Mouse (Mus musculus): ENCODE measurements around the gene Clcnkb.

Clcnkb gene
- long read RNA-seq, experiment 1, result 0 reads
- long read RNA-seq, experiment 2, result 0 reads

GRCm38 (mm10) chr4:141415924-141416323 lies at the start of gene Clcnkb:
TSS of gene Clcnkb (minus strand) at chr4:141416014.
- intact Hi-C loops (cut with DNase I), result no loop called here

- intact Hi-C loops (cut with DNase I), result no loop called here
Observed at GRCm38 (mm10) chr4:141464722-141465121, 48.9 kb upstream of the Clcnkb start.

GRCm38 (mm10) chr4:141463472-141463871 lies 47.7 kb upstream of the Clcnkb start:
- intact Hi-C loops (cut with DNase I), result no loop called here

- intact Hi-C loops (cut with DNase I), result no loop called here
Observed at GRCm38 (mm10) chr4:141461576-141461975, 45.8 kb upstream of the Clcnkb start.

GRCm38 (mm10) chr4:141461088-141461487 lies 45.3 kb upstream of the Clcnkb start:
- intact Hi-C loops (cut with DNase I), result no loop called here

GRCm38 (mm10) chr4:141460481-141460880 lies 44.7 kb upstream of the Clcnkb start:
- intact Hi-C loops (cut with DNase I), result no loop called here

GRCm38 (mm10) chr4:141459766-141460165 lies 44.0 kb upstream of the Clcnkb start:
- intact Hi-C loops (cut with DNase I), result no loop called here

GRCm38 (mm10) chr4:141458888-141459287 lies 43.1 kb upstream of the Clcnkb start:
- intact Hi-C loops (cut with DNase I), result no loop called here

GRCm38 (mm10) chr4:141458236-141458635 lies 42.4 kb upstream of the Clcnkb start:
- intact Hi-C loops (cut with DNase I), result no loop called here

- intact Hi-C loops (cut with DNase I), result no loop called here
Observed at GRCm38 (mm10) chr4:141456193-141456938, 40.6 kb upstream of the Clcnkb start.

- intact Hi-C loops (cut with DNase I), result no loop called here
Observed at GRCm38 (mm10) chr4:141455526-141455925, 39.7 kb upstream of the Clcnkb start.

GRCm38 (mm10) chr4:141454581-141455350 lies 39.0 kb upstream of the Clcnkb start:
- intact Hi-C loops (cut with DNase I), result no loop called here

GRCm38 (mm10) chr4:141451916-141452450 lies 36.2 kb upstream of the Clcnkb start:
- intact Hi-C loops (cut with DNase I), result no loop called here

GRCm38 (mm10) chr4:141451251-141451650 lies 35.4 kb upstream of the Clcnkb start:
- intact Hi-C loops (cut with DNase I), result no loop called here

- intact Hi-C loops (cut with DNase I), result no loop called here
Observed at GRCm38 (mm10) chr4:141446211-141446610, 30.4 kb upstream of the Clcnkb start.

GRCm38 (mm10) chr4:141445328-141445720 lies 29.5 kb upstream of the Clcnkb start:
- intact Hi-C loops (cut with DNase I), result no loop called here

- intact Hi-C loops (cut with DNase I), result no loop called here
Observed at GRCm38 (mm10) chr4:141444451-141445327, 28.9 kb upstream of the Clcnkb start, which contains the start of gene Zbtb17. TSS of gene Zbtb17 (plus strand) at chr4:141444654.

- intact Hi-C loops (cut with DNase I), result no loop called here
Observed at GRCm38 (mm10) chr4:141443641-141444429, 28.0 kb upstream of the Clcnkb start.

- intact Hi-C loops (cut with DNase I), result no loop called here
Observed at GRCm38 (mm10) chr4:141440877-141441276, 25.1 kb upstream of the Clcnkb start.

GRCm38 (mm10) chr4:141439083-141439803 lies 23.4 kb upstream of the Clcnkb start:
- intact Hi-C loops (cut with DNase I), result no loop called here

Data from adrenal gland (tissue).